26 mouse cellular contexts compared by ENCODE assay signal in the genomic region with DNA sequence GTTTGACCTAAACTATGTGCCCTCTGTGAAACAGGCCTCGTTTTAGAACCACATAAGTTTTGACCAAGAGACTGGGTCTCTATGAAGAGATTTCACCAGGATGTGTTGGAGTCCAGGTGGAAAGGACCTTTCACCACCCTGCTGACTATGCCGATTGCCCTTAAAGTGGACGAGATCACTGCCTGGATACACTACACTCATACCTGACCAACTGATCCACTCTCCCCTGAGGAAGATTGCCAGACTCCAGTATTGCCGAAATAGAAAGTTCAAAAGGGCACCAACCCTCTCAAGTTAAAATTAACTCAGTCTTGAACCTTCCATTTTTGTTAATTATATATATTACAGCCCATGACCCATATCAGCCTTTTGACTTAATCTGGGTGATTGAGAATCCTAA. TPM values are rescaled to one million over a fixed set of nuclear protein-coding genes. Genes with fewer than 3 reads are reported as not detected.
DNase-seq lines count a peak whose midpoint lies in the region; ATAC-seq and TF ChIP-seq lines count a peak whose summit lies in the region.
"Had no signal": no experiment of that assay in that cellular context is flagged by ENCODE, and none has a peak within 500 bp of the region (broad histone marks: within the 10 kb centered on the region; RNA-seq: fewer than 3 reads in every experiment).

No protein-coding gene starts in this region.

- no peak for TF ChIP-seq POLR2A in liver, adult 2 months (IDR thresholded peaks at IDR 0.05; ENCODE audit: extremely low read depth, insufficient read depth, low read length)

- no peak overlapping the region for H3K9ac ChIP-seq in kidney, embryonic 15.5 days
- H3K9ac ChIP-seq in liver, adult 2 months (ENCODE audit: low read depth, low read length) = no peak overlapping the region
- H3K9ac ChIP-seq in liver, embryonic 12.5 days = no peak overlapping the region
- H3K9ac ChIP-seq: forebrain, embryonic 13.5 days; heart, embryonic 12.5 days; heart, embryonic 15.5 days; hindbrain, embryonic 13.5 days had no signal

- no peak for ATAC-seq in kidney, embryonic 15.5 days (replicated peaks; ENCODE audit: low FRiP score)
- no peak for ATAC-seq in liver, embryonic 12.5 days
- ATAC-seq: forebrain, embryonic 13.5 days; forebrain, embryonic 16.5 days; hindbrain, embryonic 16.5 days; Patski had no signal

- H3K27ac ChIP-seq in kidney, embryonic 15.5 days = no peak overlapping the region
- no peak overlapping the region for H3K27ac ChIP-seq in liver, adult 2 months (replicated peaks; ENCODE audit: insufficient read depth, low read depth, low read length)
- no peak overlapping the region for H3K27ac ChIP-seq in liver, embryonic 12.5 days
- H3K27ac ChIP-seq: forebrain, embryonic 10.5 days; forebrain, embryonic 13.5 days; heart, embryonic 15.5 days; hindbrain, embryonic 10.5 days; hindbrain, embryonic 13.5 days had no signal

- no peak overlapping the region for H3K4me3 ChIP-seq in kidney, embryonic 15.5 days (replicated peaks)
- H3K4me3 ChIP-seq in liver, adult 2 months (ENCODE audit: insufficient read depth, low read depth, low read length) = no peak overlapping the region
- H3K4me3 ChIP-seq in liver, embryonic 12.5 days = no peak overlapping the region
- H3K4me3 ChIP-seq: forebrain, embryonic 10.5 days; forebrain, embryonic 13.5 days; heart, embryonic 12.5 days; heart, embryonic 15.5 days; hindbrain, embryonic 10.5 days; hindbrain, embryonic 13.5 days had no signal

- WGBS in kidney, embryonic 15.5 days = 81% methylated on average over 4 of the region's 4 CpGs
- WGBS in liver, adult 2 months = 30% methylated on average over 4 of the region's 4 CpGs
- 66% methylated on average over 4 of the region's 4 CpGs for WGBS in liver, embryonic 12.5 days (ENCODE audit: insufficient replicate concordance)

- H3K9me3 ChIP-seq in kidney, embryonic 15.5 days (replicated peaks) = no peaks in the 10 kb centered on the region
- no peaks in the 10 kb centered on the region for H3K9me3 ChIP-seq in liver, embryonic 12.5 days (replicated peaks)
- H3K9me3 ChIP-seq: forebrain, embryonic 10.5 days; forebrain, embryonic 13.5 days; G1E; heart, embryonic 12.5 days; heart, embryonic 15.5 days; hindbrain, embryonic 10.5 days; hindbrain, embryonic 13.5 days had no signal

- H3K36me3 ChIP-seq in kidney, embryonic 15.5 days = no peaks in the 10 kb centered on the region
- H3K36me3 ChIP-seq in liver, adult 2 months (ENCODE audit: control insufficient read depth, insufficient read depth, low read length) = no peaks in the 10 kb centered on the region
- no peaks in the 10 kb centered on the region for H3K36me3 ChIP-seq in liver, embryonic 12.5 days
- H3K36me3 ChIP-seq: forebrain, embryonic 10.5 days; G1E; heart, embryonic 12.5 days; heart, embryonic 15.5 days; hindbrain, embryonic 10.5 days; hindbrain, embryonic 13.5 days had no signal

- DNase-seq in kidney, adult 11 months = peak; percentile 13
- peak; percentile 56 for DNase-seq in kidney, adult 9 months
- no peak for DNase-seq in kidney, postnatal 10 days
- peak; percentile 92 for DNase-seq in liver, adult 2 months (ENCODE audit: extremely low read depth, low read depth, low spot score)
- DNase-seq: adrenal gland, postnatal 10 days; B cell, adult 2 months; cerebellum, adult 18-20 months; cerebellum, adult 9-10 months; cerebellum, postnatal 14 days; gastrocnemius, postnatal 10 days; gastrocnemius, postnatal 36 days; heart, postnatal 10 days; heart, postnatal 36 days had no signal

- no peaks in the 10 kb centered on the region for H3K27me3 ChIP-seq in kidney, embryonic 15.5 days
- H3K27me3 ChIP-seq in liver, adult 2 months (ENCODE audit: control insufficient read depth, insufficient read depth, low read length) = no peaks in the 10 kb centered on the region
- H3K27me3 ChIP-seq in liver, embryonic 12.5 days (replicated peaks) = no peaks in the 10 kb centered on the region
- H3K27me3 ChIP-seq: CH12.LX; forebrain, embryonic 13.5 days; heart, embryonic 12.5 days; heart, embryonic 15.5 days; hindbrain, embryonic 13.5 days had no signal

- no peak for TF ChIP-seq CTCF in liver, adult 2 months (IDR thresholded peaks at IDR 0.05; ENCODE audit: low read depth, low read length)

- no peaks in the 10 kb centered on the region for H3K79me2 ChIP-seq in liver, adult 2 months (ENCODE audit: control insufficient read depth, insufficient read depth, low read length)

- H3K4me2 ChIP-seq in kidney, embryonic 15.5 days = no peak overlapping the region
- no peak overlapping the region for H3K4me2 ChIP-seq in liver, embryonic 12.5 days
- H3K4me2 ChIP-seq: forebrain, embryonic 13.5 days; heart, embryonic 12.5 days; heart, embryonic 15.5 days; hindbrain, embryonic 13.5 days had no signal

- H3K4me1 ChIP-seq in kidney, embryonic 15.5 days = peaks cover 6% of the 10 kb centered on the region; the same call in 1 of the 2 replicates
- H3K4me1 ChIP-seq in liver, adult 2 months (ENCODE audit: control insufficient read depth, insufficient read depth, low read length) = peaks cover 6% of the 10 kb centered on the region
- H3K4me1 ChIP-seq in liver, embryonic 12.5 days = no peaks in the 10 kb centered on the region
- H3K4me1 ChIP-seq: forebrain, embryonic 10.5 days; forebrain, embryonic 13.5 days; heart, embryonic 12.5 days; heart, embryonic 15.5 days; hindbrain, embryonic 10.5 days; hindbrain, embryonic 13.5 days had no signal

RNA-seq across cellular contexts. Expression of a gene that starts 51.1 kb away (rescaled TPM):
- polyA plus RNA-seq in kidney, embryonic 15.5 days (2015; fragmentation: Nextera tagmentation; extraction: Ambion mirVana) = 4.5 and 6.3 TPM in 2 replicates
- total RNA-seq in liver, adult 2 months (2014; rRNA removed) = 7.9 and 8.9 TPM in 2 replicates
- 5.7 and 5.9 TPM in 2 replicates for polyA plus RNA-seq in liver, adult 2 months (2012; rRNA removed)
- 1.1 and 1.6 TPM in 2 replicates for polyA plus RNA-seq in liver, embryonic 12.5 days (2016; fragmentation: Nextera tagmentation; extraction: Ambion mirVana)
- polyA plus RNA-seq: G1E had no signal
